Mouse (Mus musculus) liver, postnatal 0 days (tissue): Measurements from ENCODE around the gene Gapdh.

ENCODE experiments used
- CTCF ChIP-seq: sonication (generic); IDR thresholded peaks from 2 replicates; pipeline ENCODE4 v1.5.1; 2016; ENCODE audit warnings: antibody characterized with exemption, low read depth
- EP300 ChIP-seq: IDR thresholded peaks from 2 replicates; pipeline ENCODE4 v1.6.1; 2016; ENCODE audit warnings: antibody characterized with exemption, low read depth, mild to moderate bottlenecking

DNA sequence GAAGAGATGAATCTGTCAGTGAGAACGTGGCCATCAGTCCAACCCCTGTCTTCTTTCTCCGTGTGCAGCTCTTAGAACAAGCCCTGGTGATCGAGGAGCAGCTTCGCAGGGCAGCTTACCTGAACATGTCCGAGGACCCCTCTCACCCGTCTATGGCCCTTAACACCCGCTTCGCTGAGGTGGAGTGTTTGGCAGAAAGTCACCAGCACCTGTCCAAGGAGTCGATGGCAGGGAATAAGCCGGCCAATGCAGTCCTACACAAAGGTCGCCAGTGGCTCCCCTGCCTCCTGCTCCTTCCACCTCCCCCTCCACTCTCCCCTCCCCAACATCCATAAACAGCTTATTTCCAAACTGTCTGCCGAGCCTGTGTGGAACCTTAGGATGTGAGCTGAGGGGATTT is 37.5 kb downstream of the Gapdh start:
- TF ChIP-seq CTCF, result no peak
- TF ChIP-seq EP300, result no peak
